Mouse (Mus musculus): ENCODE measurements around the gene Fga. TPM values are rescaled to one million over a fixed set of nuclear protein-coding genes. Genes with fewer than 3 reads are reported as not detected.

Fga gene
- polyA plus RNA-seq (2014; fragmentation: Nextera tagmentation; extraction: Ambion mirVana) = not detected in 2 replicates

GRCm38 (mm10) chr3:83025475-83026301 lies at the start of gene Fga:
TSS of gene Fga (plus strand) at chr3:83026076.
- WGBS = 83% methylated on average over 9 of the region's 9 CpGs
- H3K4me2 ChIP-seq (ENCODE audit: low read depth, severe bottlenecking) = no peak within 1 kb of the TSS
- H3K27me3 ChIP-seq (ENCODE audit: control insufficient read depth, insufficient read depth, low read length) = no peaks in the 10 kb centered on the region
- H3K27ac ChIP-seq (replicated peaks; ENCODE audit: low read depth, low read length) = no peak within 1 kb of the TSS
- no peak within 1 kb of the TSS for H3K4me3 ChIP-seq (ENCODE audit: low read depth, low read length)
- no peaks in the 10 kb centered on the region for H3K4me1 ChIP-seq (ENCODE audit: control insufficient read depth, insufficient read depth, low read length)
- no peaks in the 10 kb centered on the region for H3K9me3 ChIP-seq (ENCODE audit: control insufficient read depth, low read length)
- H3K9ac ChIP-seq (ENCODE audit: low read length) = no peak within 1 kb of the TSS
- DNase-seq (ENCODE audit: low spot score) (no peak), ATAC-seq (ENCODE audit: insufficient number of reproducible peaks, low FRiP score, low TSS enrichment, low read depth) (no peak)
- H3K36me3 ChIP-seq (ENCODE audit: control insufficient read depth, insufficient read depth, low read length) = no peaks in the 10 kb centered on the region

GRCm38 (mm10) chr3:82980818-82981217 lies 45.1 kb upstream of the Fga start:
- Histone ChIP-seq H3K27ac (replicated peaks; ENCODE audit: low read depth, low read length) (no peak overlapping the region), H3K4me1 (ENCODE audit: control insufficient read depth, insufficient read depth, low read length) (no peaks in the 10 kb centered on the region), H3K4me2 (ENCODE audit: low read depth, severe bottlenecking) (no peak overlapping the region), H3K36me3 (ENCODE audit: control insufficient read depth, insufficient read depth, low read length) (no peaks in the 10 kb centered on the region), H3K9ac (ENCODE audit: low read length) (no peak overlapping the region), H3K9me3 (ENCODE audit: control insufficient read depth, low read length) (no peaks in the 10 kb centered on the region), H3K4me3 (ENCODE audit: low read depth, low read length) (no peak overlapping the region), H3K27me3 (ENCODE audit: control insufficient read depth, insufficient read depth, low read length) (no peaks in the 10 kb centered on the region)
- DNase-seq (ENCODE audit: low spot score) (no peak), ATAC-seq (ENCODE audit: insufficient number of reproducible peaks, low FRiP score, low TSS enrichment, low read depth) (no peak)
- 85% methylated on average over 6 of the region's 6 CpGs for WGBS

- DNase-seq (ENCODE audit: low spot score) = no peak
- Histone ChIP-seq H3K4me3 (ENCODE audit: low read depth, low read length) (no peak overlapping the region), H3K4me1 (ENCODE audit: control insufficient read depth, insufficient read depth, low read length) (no peaks in the 10 kb centered on the region), H3K9me3 (ENCODE audit: control insufficient read depth, low read length) (no peaks in the 10 kb centered on the region), H3K9ac (ENCODE audit: low read length) (no peak overlapping the region), H3K27me3 (ENCODE audit: control insufficient read depth, insufficient read depth, low read length) (no peaks in the 10 kb centered on the region), H3K4me2 (ENCODE audit: low read depth, severe bottlenecking) (no peak overlapping the region), H3K27ac (replicated peaks; ENCODE audit: low read depth, low read length) (no peak overlapping the region), H3K36me3 (ENCODE audit: control insufficient read depth, insufficient read depth, low read length) (no peaks in the 10 kb centered on the region)
- no peak for ATAC-seq (ENCODE audit: insufficient number of reproducible peaks, low FRiP score, low TSS enrichment, low read depth)
- 85% methylated on average over 8 of the region's 8 CpGs for WGBS
Observed at GRCm38 (mm10) chr3:82981861-82982260, 44.0 kb upstream of the Fga start.

- 79% methylated on average over 2 of the region's 2 CpGs for WGBS
- Histone ChIP-seq H3K27ac (replicated peaks; ENCODE audit: low read depth, low read length) (no peak overlapping the region), H3K36me3 (ENCODE audit: control insufficient read depth, insufficient read depth, low read length) (no peaks in the 10 kb centered on the region), H3K9me3 (ENCODE audit: control insufficient read depth, low read length) (no peaks in the 10 kb centered on the region), H3K27me3 (ENCODE audit: control insufficient read depth, insufficient read depth, low read length) (no peaks in the 10 kb centered on the region), H3K9ac (ENCODE audit: low read length) (no peak overlapping the region), H3K4me3 (ENCODE audit: low read depth, low read length) (no peak overlapping the region), H3K4me1 (ENCODE audit: control insufficient read depth, insufficient read depth, low read length) (no peaks in the 10 kb centered on the region), H3K4me2 (ENCODE audit: low read depth, severe bottlenecking) (no peak overlapping the region)
- ATAC-seq (ENCODE audit: insufficient number of reproducible peaks, low FRiP score, low TSS enrichment, low read depth) (no peak), DNase-seq (ENCODE audit: low spot score) (no peak)
Observed at GRCm38 (mm10) chr3:82984840-82985239, 41.0 kb upstream of the Fga start.

GRCm38 (mm10) chr3:82991963-82992362 lies 33.9 kb upstream of the Fga start:
- Histone ChIP-seq H3K4me2 (ENCODE audit: low read depth, severe bottlenecking) (no peak overlapping the region), H3K4me1 (ENCODE audit: control insufficient read depth, insufficient read depth, low read length) (0 out of 2 replicates have a peak, but pooled peaks cover 4% of the 10 kb centered on the region), H3K4me3 (ENCODE audit: low read depth, low read length) (no peak overlapping the region), H3K27ac (replicated peaks; ENCODE audit: low read depth, low read length) (no peak overlapping the region), H3K27me3 (ENCODE audit: control insufficient read depth, insufficient read depth, low read length) (0 out of 2 replicates have a peak, but pooled peaks cover 2% of the 10 kb centered on the region), H3K9me3 (ENCODE audit: control insufficient read depth, low read length) (no peaks in the 10 kb centered on the region), H3K9ac (ENCODE audit: low read length) (no peak overlapping the region), H3K36me3 (ENCODE audit: control insufficient read depth, insufficient read depth, low read length) (no peaks in the 10 kb centered on the region)
- ATAC-seq (ENCODE audit: insufficient number of reproducible peaks, low FRiP score, low TSS enrichment, low read depth) (no peak), DNase-seq (ENCODE audit: low spot score) (no peak)
- 83% methylated on average over 12 of the region's 12 CpGs for WGBS

- no peak overlapping the region for H3K9ac ChIP-seq (ENCODE audit: low read length)
- H3K9me3 ChIP-seq (ENCODE audit: control insufficient read depth, low read length) = no peaks in the 10 kb centered on the region
- DNase-seq (ENCODE audit: low spot score) = no peak
- 0 out of 2 replicates have a peak, but pooled peaks cover 4% of the 10 kb centered on the region for H3K4me1 ChIP-seq (ENCODE audit: control insufficient read depth, insufficient read depth, low read length)
- no peak overlapping the region for H3K4me3 ChIP-seq (ENCODE audit: low read depth, low read length)
- H3K27ac ChIP-seq (replicated peaks; ENCODE audit: low read depth, low read length) = no peak overlapping the region
- H3K27me3 ChIP-seq (ENCODE audit: control insufficient read depth, insufficient read depth, low read length) = 0 out of 2 replicates have a peak, but pooled peaks cover 2% of the 10 kb centered on the region
- H3K4me2 ChIP-seq (ENCODE audit: low read depth, severe bottlenecking) = no peak overlapping the region
- no peak for ATAC-seq (ENCODE audit: insufficient number of reproducible peaks, low FRiP score, low TSS enrichment, low read depth)
- no peaks in the 10 kb centered on the region for H3K36me3 ChIP-seq (ENCODE audit: control insufficient read depth, insufficient read depth, low read length)
- WGBS = 89% methylated on average over 6 of the region's 6 CpGs
Observed at GRCm38 (mm10) chr3:82992956-82993355, 32.9 kb upstream of the Fga start.

GRCm38 (mm10) chr3:82995368-82995767 lies 30.5 kb upstream of the Fga start:
- peak overlapping the region; percentile 22; the same call in 1 of the 2 replicates for H3K9ac ChIP-seq (ENCODE audit: low read length)
- peak; percentile 46; the same call in 1 of the 2 replicates for ATAC-seq (ENCODE audit: insufficient number of reproducible peaks, low FRiP score, low TSS enrichment, low read depth)

GRCm38 (mm10) chr3:82996656-82997055 lies 29.2 kb upstream of the Fga start:
- Histone ChIP-seq H3K27ac (replicated peaks; ENCODE audit: low read depth, low read length) (no peak overlapping the region), H3K9me3 (ENCODE audit: control insufficient read depth, low read length) (no peaks in the 10 kb centered on the region), H3K4me1 (ENCODE audit: control insufficient read depth, insufficient read depth, low read length) (0 out of 2 replicates have a peak, but pooled peaks cover 4% of the 10 kb centered on the region), H3K9ac (ENCODE audit: low read length) (no peak overlapping the region), H3K4me3 (ENCODE audit: low read depth, low read length) (no peak overlapping the region), H3K27me3 (ENCODE audit: control insufficient read depth, insufficient read depth, low read length) (0 out of 2 replicates have a peak, but pooled peaks cover 2% of the 10 kb centered on the region), H3K36me3 (ENCODE audit: control insufficient read depth, insufficient read depth, low read length) (no peaks in the 10 kb centered on the region), H3K4me2 (ENCODE audit: low read depth, severe bottlenecking) (no peak overlapping the region)
- 59% methylated on average over 3 of the region's 3 CpGs for WGBS
- ATAC-seq (ENCODE audit: insufficient number of reproducible peaks, low FRiP score, low TSS enrichment, low read depth) (no peak), DNase-seq (ENCODE audit: low spot score) (no peak)

More at GRCm38 (mm10) chr3:82995368-82995767, 30.5 kb upstream of the Fga start:
- Histone ChIP-seq H3K27ac (replicated peaks; ENCODE audit: low read depth, low read length) (no peak overlapping the region), H3K4me3 (ENCODE audit: low read depth, low read length) (0 out of 2 replicates have a peak overlapping the region, but pooled peaks have one; percentile 5), H3K36me3 (ENCODE audit: control insufficient read depth, insufficient read depth, low read length) (no peaks in the 10 kb centered on the region), H3K27me3 (ENCODE audit: control insufficient read depth, insufficient read depth, low read length) (0 out of 2 replicates have a peak, but pooled peaks cover 2% of the 10 kb centered on the region), H3K4me2 (ENCODE audit: low read depth, severe bottlenecking) (peak overlapping the region; percentile 47), H3K9me3 (ENCODE audit: control insufficient read depth, low read length) (no peaks in the 10 kb centered on the region), H3K4me1 (ENCODE audit: control insufficient read depth, insufficient read depth, low read length) (0 out of 2 replicates have a peak, but pooled peaks cover 4% of the 10 kb centered on the region)
- 2% methylated on average over 24 of the region's 24 CpGs for WGBS
- DNase-seq (ENCODE audit: low spot score) = peak; percentile 79

Data from limb, embryonic 11.5 days (tissue).